Mouse (Mus musculus) brain, embryonic 14.5 days (tissue): ENCODE data around the gene Btaf1.

Source experiments
- CTCF ChIP-seq: fragments of 200-500 bp; IDR thresholded peaks from 2 replicates; pipeline ENCODE4 v1.5.1; 2012; ENCODE audit warnings: inconsistent platforms, mild to moderate bottlenecking, moderate library complexity, borderline replicate concordance; ENCODE audit not compliant: insufficient read depth, insufficient read length; ENCODE audit errors: extremely low read depth
- POLR2A ChIP-seq: fragments of 200-500 bp; IDR thresholded peaks from 2 replicates; pipeline ENCODE4 v1.6.1; 2012; ENCODE audit warnings: mild to moderate bottlenecking, inconsistent platforms, borderline replicate concordance; ENCODE audit not compliant: poor library complexity, insufficient read depth, insufficient read length, severe bottlenecking; ENCODE audit errors: extremely low read depth

GRCm38 (mm10) chr19:36878743-36879495 lies 47.0 kb upstream of the Btaf1 start:
- no peak for TF ChIP-seq POLR2A
- TF ChIP-seq CTCF: no peak
